Mouse (Mus musculus): ENCODE measurements around the gene Arhgef3.

DNA sequence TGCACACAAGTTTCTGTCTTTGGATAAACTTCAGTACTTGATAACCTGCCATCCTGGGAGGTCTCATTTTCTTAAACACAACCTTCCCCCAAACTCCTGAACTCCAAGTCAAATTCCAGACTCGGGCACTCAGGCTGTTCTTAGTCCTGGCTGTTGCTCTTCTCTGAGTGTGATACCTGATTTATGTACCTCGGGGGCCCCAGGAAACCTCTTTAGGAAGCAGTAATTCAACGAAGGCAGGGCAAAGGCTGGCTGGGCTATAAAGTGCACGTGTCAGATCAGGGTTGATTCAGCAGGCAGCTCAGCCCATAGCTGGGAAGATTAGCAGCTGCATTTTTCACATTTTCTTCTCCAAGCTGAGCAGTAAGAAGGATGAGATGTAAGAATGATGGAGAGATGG is 171.5 kb downstream of the Arhgef3 start:
- no peak for TF ChIP-seq CTCF (IDR thresholded peaks at IDR 0.05; ENCODE audit: low read depth)
- TF ChIP-seq EP300 (IDR thresholded peaks at IDR 0.05; ENCODE audit: low read depth): no peak
